Mouse (Mus musculus) kidney, postnatal 0 days (tissue): ENCODE measurements at regions not wholly inside any gene's neighbourhood (a gene's known extent, or its start where the extent isn't known, plus 50 kb on each side); places are given as distances from the start of the nearest gene placed in this dataset.

Experiments used
- ATAC-seq: fragments of 200-750 bp; cut with Nextera tagmentation; replicated peaks from 2 replicates; pipeline ENCODE4 v1.8.0; 2017; ENCODE audit warnings: low read depth, moderate number of reproducible peaks, moderate TSS enrichment, moderate library complexity; ENCODE audit not compliant: low FRiP score
- DNase-seq: peaks from one replicate; pipeline ENCODE4 v3.0.0-alpha.2; 2016; ENCODE audit warnings: low spot score
- H3K27ac ChIP-seq: fragments of 300-500 bp; sonication (generic); 2 replicates; pipeline ENCODE4 v1.5.1; 2014; ENCODE audit warnings: mild to moderate bottlenecking
- H3K27me3 ChIP-seq: fragments of 300-500 bp; sonication (generic); 2 replicates; pipeline ENCODE4 v1.6.1; 2014; ENCODE audit warnings: low read length, mixed read lengths; ENCODE audit not compliant: insufficient read depth
- H3K36me3 ChIP-seq: fragments of 300-500 bp; sonication (generic); 2 replicates; pipeline ENCODE4 v1.6.1; 2014; ENCODE audit warnings: low read length, mixed read lengths; ENCODE audit not compliant: insufficient read depth
- H3K4me1 ChIP-seq: fragments of 300-500 bp; sonication (generic); replicated peaks from 2 replicates; pipeline ENCODE4 v1.6.1; 2014; ENCODE audit warnings: antibody characterized with exemption, low read length, mixed read lengths; ENCODE audit not compliant: insufficient read depth
- H3K4me2 ChIP-seq: fragments of 300-500 bp; sonication (generic); 2 replicates; pipeline ENCODE4 v1.6.1; 2014; ENCODE audit warnings: mild to moderate bottlenecking, low read length, moderate library complexity, mixed read lengths
- H3K4me3 ChIP-seq: fragments of 300-500 bp; sonication (generic); replicated peaks from 2 replicates; pipeline ENCODE4 v1.5.1; 2014; ENCODE audit warnings: low read depth, low read length
- H3K9ac ChIP-seq: fragments of 300-500 bp; sonication (generic); 2 replicates; pipeline ENCODE4 v1.6.1; 2014; ENCODE audit warnings: low read depth, low read length
- H3K9me3 ChIP-seq: fragments of 300-500 bp; sonication (generic); replicated peaks from 2 replicates; pipeline ENCODE4 v1.6.1; 2016; ENCODE audit warnings: low read length, inconsistent platforms, mixed read lengths
- CTCF ChIP-seq: IDR thresholded peaks from 2 replicates; pipeline ENCODE4 v1.5.1; 2016; ENCODE audit warnings: antibody characterized with exemption, low read depth, mild to moderate bottlenecking, moderate library complexity
- WGBS: fragments of 180-500 bp; shearing (Covaris S2); extraction: QIAGEN DNeasy Blood & Tissue Kit; methylation state at CpG from one replicate; pipeline ENCODE4 v1.1.7; 2014; 5-methylcytosine and 5-hydroxymethylcytosine counted together

DNA sequence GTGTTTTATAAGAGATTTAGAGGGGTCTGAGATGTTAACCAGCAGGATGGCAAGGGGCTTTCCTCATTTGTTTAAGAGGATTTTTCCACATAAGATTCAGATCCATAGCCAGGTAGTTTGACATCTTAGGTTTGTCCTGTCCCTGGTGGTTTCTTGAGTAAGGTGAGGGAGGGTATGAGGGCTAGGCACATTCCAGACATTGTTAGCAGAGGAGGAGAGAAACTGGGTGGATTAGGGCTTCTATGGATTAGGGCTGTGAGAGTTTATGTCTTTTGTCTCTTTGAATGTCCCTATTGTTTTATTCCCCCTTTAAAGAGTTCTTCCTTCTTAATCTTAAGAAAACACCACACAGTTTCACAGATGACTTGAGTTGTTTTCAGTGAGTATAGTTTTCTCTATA, 138.6 kb upstream of the Tnfaip3 start:
- DNase-seq (no peak), ATAC-seq (no peak)
- no peak overlapping the region for H3K4me2 ChIP-seq
- TF ChIP-seq CTCF, result no peak
- H3K4me3 ChIP-seq, result no peak overlapping the region
- no peaks in the 10 kb centered on the region for H3K9me3 ChIP-seq
- no peak overlapping the region for H3K9ac ChIP-seq
- H3K27me3 ChIP-seq, result no peaks in the 10 kb centered on the region
- H3K36me3 ChIP-seq, result no peaks in the 10 kb centered on the region
- H3K27ac ChIP-seq, result no peak overlapping the region
- H3K4me1 ChIP-seq, result no peaks in the 10 kb centered on the region

GRCm38 (mm10) chr10:19152773-19153172, 137.3 kb upstream of the Tnfaip3 start:
- no peak overlapping the region for H3K9ac ChIP-seq
- no peak for TF ChIP-seq CTCF
- H3K36me3 ChIP-seq, result no peaks in the 10 kb centered on the region
- H3K4me2 ChIP-seq, result no peak overlapping the region
- 80% methylated on average over 5 of the region's 5 CpGs for WGBS
- DNase-seq (no peak), ATAC-seq (no peak)
- no peaks in the 10 kb centered on the region for H3K27me3 ChIP-seq
- H3K4me3 ChIP-seq, result no peak overlapping the region
- H3K4me1 ChIP-seq, result no peaks in the 10 kb centered on the region
- no peaks in the 10 kb centered on the region for H3K9me3 ChIP-seq
- H3K27ac ChIP-seq, result no peak overlapping the region

DNA sequence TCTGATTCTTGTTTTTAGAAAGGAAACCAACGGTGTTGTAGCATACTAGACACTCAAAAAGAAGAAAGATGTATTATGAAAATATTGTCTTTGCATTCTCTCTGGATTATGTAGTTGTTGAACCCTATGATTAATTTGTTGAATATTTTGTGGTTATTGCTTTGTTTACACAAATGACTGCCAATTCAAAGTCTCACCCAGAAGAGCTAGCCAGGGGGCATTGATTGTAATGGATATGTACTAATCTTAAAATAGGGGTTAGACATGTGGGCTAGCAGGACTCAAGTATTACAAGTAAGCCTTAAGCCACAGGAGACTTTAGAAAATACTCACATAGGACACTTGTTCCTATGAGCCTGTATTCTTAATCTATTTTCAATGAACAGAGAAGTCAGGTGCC, 135.3 kb upstream of the Tnfaip3 start:
- no peak overlapping the region for H3K4me2 ChIP-seq
- TF ChIP-seq CTCF, result no peak
- no peaks in the 10 kb centered on the region for H3K4me1 ChIP-seq
- no peaks in the 10 kb centered on the region for H3K36me3 ChIP-seq
- no peaks in the 10 kb centered on the region for H3K27me3 ChIP-seq
- H3K9ac ChIP-seq, result no peak overlapping the region
- H3K27ac ChIP-seq, result no peak overlapping the region
- ATAC-seq, result no peak
- no peaks in the 10 kb centered on the region for H3K9me3 ChIP-seq
- no peak overlapping the region for H3K4me3 ChIP-seq
- no peak for DNase-seq
- 85% methylated on average over 1 of the region's 1 CpGs for WGBS

DNA sequence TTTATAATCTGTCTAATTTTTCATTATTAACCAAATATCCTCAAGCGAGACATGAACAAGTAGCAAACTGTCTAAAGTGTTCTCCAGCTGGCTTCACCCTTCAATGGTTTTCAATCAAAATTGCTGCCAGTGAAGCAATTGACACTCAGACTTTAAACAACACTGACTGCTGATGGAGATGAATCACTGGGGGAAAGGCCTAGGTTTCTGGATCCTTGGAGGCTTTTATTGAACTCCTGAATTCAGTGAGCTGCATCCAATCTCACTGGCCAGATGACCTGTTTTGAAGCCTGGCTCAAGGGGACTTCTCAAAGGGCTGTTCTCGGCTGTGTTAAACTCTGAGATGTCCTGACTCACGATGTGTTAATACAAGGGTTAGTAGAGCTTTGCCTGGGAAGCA, 134.5 kb upstream of the Tnfaip3 start:
- Histone ChIP-seq H3K27ac (no peak overlapping the region), H3K36me3 (no peaks in the 10 kb centered on the region), H3K9ac (no peak overlapping the region), H3K27me3 (no peaks in the 10 kb centered on the region), H3K4me3 (no peak overlapping the region), H3K4me1 (no peaks in the 10 kb centered on the region), H3K4me2 (no peak overlapping the region), H3K9me3 (no peaks in the 10 kb centered on the region)
- 31% methylated on average over 3 of the region's 3 CpGs for WGBS
- DNase-seq (no peak), ATAC-seq (no peak)
- TF ChIP-seq CTCF, result no peak

DNA sequence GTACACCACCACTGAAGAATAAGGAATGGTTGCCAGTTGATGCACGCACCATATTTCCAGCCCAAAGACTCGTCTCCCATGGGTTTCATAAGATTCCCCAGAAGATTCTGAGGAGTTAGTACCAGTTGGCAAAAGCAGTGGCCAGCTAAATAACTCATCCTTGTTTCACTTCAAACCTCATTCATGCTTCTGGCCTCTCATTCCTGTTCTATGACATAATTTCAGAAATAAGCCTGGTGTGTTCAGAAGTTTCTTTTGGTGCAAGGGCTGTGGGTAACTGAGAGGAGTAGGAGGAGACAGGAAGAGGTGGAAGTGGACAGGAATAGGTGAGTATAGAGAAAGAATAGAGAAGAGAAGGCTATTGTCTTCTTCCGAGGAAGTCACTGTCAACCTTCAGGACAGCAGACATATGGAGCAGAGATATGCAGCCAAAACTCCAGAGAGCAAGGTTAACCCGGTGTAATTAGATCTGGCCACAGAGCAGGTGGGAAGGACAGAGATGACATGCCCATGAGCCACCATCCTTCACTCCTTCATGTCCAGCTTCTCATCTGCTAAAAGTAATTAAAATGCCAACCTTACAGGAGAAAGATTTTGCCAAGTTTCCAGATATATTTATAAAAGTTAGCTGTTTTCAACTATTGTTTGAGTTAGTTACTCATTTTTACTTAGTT, 133.9 kb upstream of the Tnfaip3 start:
- WGBS, result 56% methylated on average over 4 of the region's 4 CpGs

DNA sequence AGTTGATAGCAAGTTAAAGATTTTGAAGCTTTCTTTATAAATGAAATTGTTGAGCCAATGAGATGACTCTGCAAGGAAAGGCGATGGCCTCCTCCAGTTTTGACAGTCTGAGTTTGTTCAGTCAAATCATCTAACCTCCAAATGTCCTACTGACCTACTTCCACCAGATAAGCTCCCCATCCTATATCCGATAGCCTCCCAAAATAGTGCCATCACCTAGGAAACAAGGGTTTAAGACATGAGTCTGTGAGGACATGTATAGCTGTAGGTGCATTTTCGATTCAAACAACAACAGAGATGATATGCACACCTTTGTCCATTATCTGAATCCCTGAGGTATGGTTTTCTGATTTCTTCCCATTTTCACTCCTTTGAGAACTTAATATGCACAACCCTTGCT, 126.0 kb upstream of the Tnfaip3 start:
- no peaks in the 10 kb centered on the region for H3K9me3 ChIP-seq
- 92% methylated on average over 3 of the region's 3 CpGs for WGBS
- H3K4me1 ChIP-seq, result no peaks in the 10 kb centered on the region
- H3K4me2 ChIP-seq, result no peak overlapping the region
- TF ChIP-seq CTCF, result no peak
- H3K9ac ChIP-seq, result no peak overlapping the region
- no peaks in the 10 kb centered on the region for H3K27me3 ChIP-seq
- ATAC-seq, result no peak
- DNase-seq, result no peak
- no peak overlapping the region for H3K4me3 ChIP-seq
- H3K27ac ChIP-seq, result no peak overlapping the region
- no peaks in the 10 kb centered on the region for H3K36me3 ChIP-seq

More for the DNA sequence above, 133.9 kb upstream of the Tnfaip3 start:
- Histone ChIP-seq H3K27me3 (no peaks in the 10 kb centered on the region), H3K4me3 (no peak overlapping the region), H3K9me3 (no peaks in the 10 kb centered on the region), H3K27ac (no peak overlapping the region), H3K4me1 (no peaks in the 10 kb centered on the region), H3K4me2 (no peak overlapping the region), H3K9ac (no peak overlapping the region), H3K36me3 (no peaks in the 10 kb centered on the region)
- no peak for TF ChIP-seq CTCF
- ATAC-seq, result no peak
- no peak for DNase-seq

DNA sequence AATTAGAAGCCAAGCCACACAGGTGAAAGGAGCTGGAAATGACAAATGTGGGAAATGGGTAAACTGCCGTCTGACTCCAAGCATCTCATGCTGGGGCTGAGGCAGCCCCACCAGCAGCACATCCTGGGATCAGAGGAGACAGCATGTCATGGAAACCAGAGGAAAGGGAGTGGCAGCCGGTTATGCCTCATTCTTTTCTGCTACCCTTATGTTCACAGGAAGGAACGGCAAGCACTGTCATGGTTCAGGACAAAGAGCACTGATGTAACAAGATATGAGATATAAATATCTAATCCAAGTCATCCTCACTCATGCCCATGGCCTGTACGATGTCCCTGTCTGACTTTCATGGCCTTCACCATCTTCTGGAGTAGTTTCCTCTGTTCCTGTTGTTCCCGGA, 125.2 kb upstream of the Tnfaip3 start:
- 32% methylated on average over 5 of the region's 5 CpGs for WGBS
- Histone ChIP-seq H3K4me3 (no peak overlapping the region), H3K36me3 (no peaks in the 10 kb centered on the region), H3K27ac (no peak overlapping the region), H3K4me1 (no peaks in the 10 kb centered on the region), H3K4me2 (no peak overlapping the region), H3K9me3 (no peaks in the 10 kb centered on the region), H3K9ac (no peak overlapping the region), H3K27me3 (no peaks in the 10 kb centered on the region)
- no peak for TF ChIP-seq CTCF
- DNase-seq (no peak), ATAC-seq (no peak)
